Mouse (Mus musculus) v-Abl transformed pro-B cells (cell line): ENCODE data around the gene Slc48a1.

Source experiments
- in situ Hi-C, 2 experiments: fragments of 400-800 bp; cut with MboI; formaldehyde crosslinking; loops; one replicate each; pipeline ENCODE4 v1.15.1; 2025; ENCODE audit not compliant: unreplicated experiment in 2 of 2

The Slc48a1 gene

GRCm38 (mm10) chr15:97776919-97777318, 1.4 kb upstream of the Slc48a1 start:
- in situ Hi-C loops, result loop anchor here (5.0 to 25.0 kb wide), 3 partner anchors 60 to 315 kb away; no protein-coding TSS in a partner anchor

GRCm38 (mm10) chr15:97779576-97779975, 1.3 kb downstream of the Slc48a1 start:
- in situ Hi-C loops, result loop anchor here (5.0 to 25.0 kb wide), 3 partner anchors 62 to 317 kb away; no protein-coding TSS in a partner anchor

- in situ Hi-C loops, result loop anchor here (5.0 to 25.0 kb wide), 4 partner anchors 63 to 586 kb away; partner anchors contain the start of gene Tmem106c (in 1 of the 2)
These were observed 2.3 kb downstream of the Slc48a1 start for GRCm38 (mm10) chr15:97780611-97781031.

GRCm38 (mm10) chr15:97781961-97782748, 3.8 kb downstream of the Slc48a1 start:
- in situ Hi-C loops, result loop anchor here (5.0 to 25.0 kb wide), 4 partner anchors 65 to 587 kb away; partner anchors contain the start of gene Tmem106c (in 1 of the 2)

- in situ Hi-C loops, result loop anchor here (5.0 to 25.0 kb wide), 4 partner anchors 65 to 588 kb away; partner anchors contain the start of gene Tmem106c (in 1 of the 2)
These were observed 4.4 kb downstream of the Slc48a1 start for GRCm38 (mm10) chr15:97782749-97783105.

GRCm38 (mm10) chr15:97784092-97784559, 5.8 kb downstream of the Slc48a1 start:
- in situ Hi-C loops, result loop anchor here (5.0 to 25.0 kb wide), 4 partner anchors 67 to 589 kb away; partner anchors contain the start of gene Tmem106c (in 1 of the 2)

GRCm38 (mm10) chr15:97784561-97785161, 6.3 kb downstream of the Slc48a1 start:
- in situ Hi-C loops, result loop anchor here (5.0 to 25.0 kb wide), 4 partner anchors 67 to 590 kb away; partner anchors contain the start of gene Tmem106c (in 1 of the 2)

- in situ Hi-C loops, result loop anchor here (10.0 to 25.0 kb wide), 2 partner anchors 324 to 591 kb away; no protein-coding TSS in a partner anchor
These were observed 7.6 kb downstream of the Slc48a1 start for GRCm38 (mm10) chr15:97785731-97786411.

- in situ Hi-C loops, result loop anchor here (10.0 to 25.0 kb wide), 2 partner anchors 324 to 592 kb away; no protein-coding TSS in a partner anchor
These were observed 8.2 kb downstream of the Slc48a1 start for GRCm38 (mm10) chr15:97786412-97787112.

GRCm38 (mm10) chr15:97787148-97787798, 9.0 kb downstream of the Slc48a1 start:
- in situ Hi-C loops, result loop anchor here (10.0 to 25.0 kb wide), 2 partner anchors 325 to 592 kb away; no protein-coding TSS in a partner anchor

- in situ Hi-C loops, result loop anchor here (10.0 to 25.0 kb wide), 2 partner anchors 326 to 593 kb away; no protein-coding TSS in a partner anchor
These were observed 9.7 kb downstream of the Slc48a1 start for GRCm38 (mm10) chr15:97787799-97788667.

GRCm38 (mm10) chr15:97788821-97789220, 10.5 kb downstream of the Slc48a1 start:
- in situ Hi-C loops, result loop anchor here (10.0 to 25.0 kb wide), 2 partner anchors 327 to 594 kb away; no protein-coding TSS in a partner anchor

- in situ Hi-C loops, result loop anchor here (5.0 to 25.0 kb wide), 4 partner anchors 57 to 595 kb away; no protein-coding TSS in a partner anchor
These were observed 11.6 kb downstream of the Slc48a1 start for GRCm38 (mm10) chr15:97789761-97790505.

- in situ Hi-C loops, result loop anchor here (5.0 to 25.0 kb wide), 4 partner anchors 56 to 596 kb away; no protein-coding TSS in a partner anchor
These were observed 12.9 kb downstream of the Slc48a1 start for GRCm38 (mm10) chr15:97791126-97791700.

GRCm38 (mm10) chr15:97793386-97794153, 15.2 kb downstream of the Slc48a1 start:
- in situ Hi-C loops, result loop anchor here (5.0 to 25.0 kb wide), 4 partner anchors 54 to 599 kb away; no protein-coding TSS in a partner anchor

- in situ Hi-C loops, result loop anchor here (5.0 to 25.0 kb wide), 4 partner anchors 53 to 599 kb away; no protein-coding TSS in a partner anchor
These were observed 15.9 kb downstream of the Slc48a1 start for GRCm38 (mm10) chr15:97794268-97794667.
